Comparison of ENCODE assay signal across 26 mouse cellular contexts in genomic region chr13:72610277-72610676, GRCm38 (mm10). TPM values are rescaled to one million over a fixed set of nuclear protein-coding genes. Genes with fewer than 3 reads are reported as not detected.
DNase-seq lines count a peak whose midpoint lies in the region; ATAC-seq lines count a peak whose summit lies in the region.
"Had no signal": no experiment of that assay in that cellular context is flagged by ENCODE, and none has a peak within 500 bp of the region (broad histone marks: within the 10 kb centered on the region; RNA-seq: fewer than 3 reads in every experiment).

No protein-coding gene starts in this region.

- no peak overlapping the region for H3K4me3 ChIP-seq in heart, embryonic 10.5 days
- no peak overlapping the region for H3K4me3 ChIP-seq in lung, embryonic 16.5 days (ENCODE audit: low read length)
- H3K4me3 ChIP-seq: gastrocnemius, adult 2 months; heart, adult 2 months; heart, embryonic 12.5 days; heart, embryonic 15.5 days; hindbrain, embryonic 12.5 days; hindbrain, embryonic 15.5 days had no signal

- 0 out of 2 replicates have a peak, but pooled peaks cover 3% of the 10 kb centered on the region for H3K4me1 ChIP-seq in heart, embryonic 10.5 days
- peaks cover 6% of the 10 kb centered on the region; the same call in 1 of the 2 replicates for H3K4me1 ChIP-seq in lung, embryonic 16.5 days (replicated peaks; ENCODE audit: control insufficient read depth, insufficient read depth, low read length)
- H3K4me1 ChIP-seq: heart, embryonic 12.5 days; heart, embryonic 15.5 days; hindbrain, embryonic 12.5 days; hindbrain, embryonic 15.5 days had no signal

- WGBS in heart, embryonic 10.5 days = 82% methylated on average over 2 of the region's 2 CpGs
- 64% methylated on average over 2 of the region's 2 CpGs for WGBS in lung, embryonic 16.5 days

- ATAC-seq in lung, embryonic 16.5 days (ENCODE audit: low read depth) = peak; percentile 84
- ATAC-seq: forebrain, embryonic 14.5 days; forebrain, postnatal 0 days; Patski had no signal

- no peak overlapping the region for H3K4me2 ChIP-seq in lung, embryonic 16.5 days (ENCODE audit: low read depth, low read length)
- H3K4me2 ChIP-seq: heart, embryonic 12.5 days; heart, embryonic 15.5 days; hindbrain, embryonic 12.5 days; hindbrain, embryonic 15.5 days had no signal

- no peaks in the 10 kb centered on the region for H3K9me3 ChIP-seq in heart, embryonic 10.5 days
- H3K9me3 ChIP-seq in lung, embryonic 16.5 days (ENCODE audit: control insufficient read depth, low read length) = no peaks in the 10 kb centered on the region
- H3K9me3 ChIP-seq: heart, embryonic 15.5 days; hindbrain, embryonic 12.5 days; hindbrain, embryonic 15.5 days had no signal

- H3K36me3 ChIP-seq in heart, embryonic 10.5 days = no peaks in the 10 kb centered on the region
- H3K36me3 ChIP-seq in lung, embryonic 16.5 days (ENCODE audit: control insufficient read depth, insufficient read depth, low read length) = no peaks in the 10 kb centered on the region
- H3K36me3 ChIP-seq: G1E; heart, embryonic 12.5 days; heart, embryonic 15.5 days; hindbrain, embryonic 12.5 days; hindbrain, embryonic 15.5 days had no signal

- H3K27me3 ChIP-seq in heart, embryonic 10.5 days (ENCODE audit: insufficient read depth, poor library complexity, severe bottlenecking) = peaks cover 7% of the 10 kb centered on the region; the same call in 1 of the 2 replicates
- no peaks in the 10 kb centered on the region for H3K27me3 ChIP-seq in lung, embryonic 16.5 days (ENCODE audit: control insufficient read depth, insufficient read depth, low read depth, low read length)
- H3K27me3 ChIP-seq: CH12.LX; heart, embryonic 12.5 days; heart, embryonic 15.5 days; hindbrain, embryonic 15.5 days; Patski had no signal

- intact Hi-C loops in heart, postnatal 36 days (cut with DNase I) = no loop called here

- DNase-seq in heart, embryonic 10.5 days (ENCODE audit: low spot score) = peak; percentile 39
- DNase-seq in heart, postnatal 36 days = no peak
- no peak for DNase-seq in lung, postnatal 10 days
- DNase-seq in gonadal fat pad, adult 2 months (ENCODE audit: low read depth) = peak; percentile 91
- DNase-seq in kidney, postnatal 10 days = no peak
- DNase-seq: adrenal gland, postnatal 10 days; adrenal gland, postnatal 36 days; B cell, adult 2 months; cerebellum, adult 18-20 months; cerebellum, adult 9-10 months; cerebellum, postnatal 14 days; forebrain, postnatal 0 days; gastrocnemius, adult 2 months; gastrocnemius, postnatal 14 days; heart, adult 2 months; heart, postnatal 10 days; heart, postnatal 4 days had no signal

- H3K27ac ChIP-seq in heart, embryonic 10.5 days = no peak overlapping the region
- H3K27ac ChIP-seq in lung, embryonic 16.5 days (ENCODE audit: low read length) = peak overlapping the region; percentile 59
- H3K27ac ChIP-seq: gastrocnemius, adult 2 months; heart, adult 2 months; heart, embryonic 15.5 days; hindbrain, embryonic 12.5 days; hindbrain, embryonic 15.5 days had no signal

- H3K9ac ChIP-seq in lung, embryonic 16.5 days (ENCODE audit: low read length) = no peak overlapping the region
- H3K9ac ChIP-seq: forebrain, postnatal 0 days; heart, embryonic 12.5 days; heart, embryonic 15.5 days; hindbrain, embryonic 12.5 days; hindbrain, embryonic 15.5 days had no signal

RNA-seq across cellular contexts. Expression of gene Irx2, which starts 18.3 kb away (rescaled TPM):
- polyA plus RNA-seq in heart, embryonic 10.5 days (2016; fragmentation: Nextera tagmentation; extraction: Ambion mirVana) = 10.1 and 12.8 TPM in 2 replicates
- total RNA-seq in heart, postnatal 36 days (2021) = 1 to 10 TPM; 3.7 to 6.1 TPM
- 14.9 and 17.3 TPM in 2 replicates for polyA plus RNA-seq in lung, embryonic 16.5 days (2015; fragmentation: Nextera tagmentation; extraction: Ambion mirVana)
- polyA plus RNA-seq in gonadal fat pad, adult 2 months (2012; rRNA removed) = 3.2 and 6.9 TPM in 2 replicates
- total RNA-seq: CH12.LX; gastrocnemius, adult 2 months; gastrocnemius, postnatal 14 days had no signal
- polyA plus RNA-seq: G1E had no signal

Comparison
In these comparisons a context has a peak if more than half of its experiments do, and no peak if none do; other contexts are left out.
1. DNase-seq: peak in heart, embryonic 10.5 days (single experiment) and gonadal fat pad, adult 2 months (single experiment); none in heart, postnatal 36 days (0 of 2), lung, postnatal 10 days (single experiment) and kidney, postnatal 10 days (single experiment).